Mouse (Mus musculus) forebrain, embryonic 16.5 days (tissue): Measurements from ENCODE around the gene Pex5l. TPM values are rescaled to one million over a fixed set of nuclear protein-coding genes. Genes with fewer than 3 reads are reported as not detected.

ENCODE experiments used
- ATAC-seq: fragments of 200-750 bp; cut with Nextera tagmentation; 2 replicates; pipeline ENCODE4 v1.8.0; 2017; ENCODE audit warnings: mild to moderate bottlenecking, moderate library complexity
- H3K27ac ChIP-seq: fragments of 300-500 bp; sonication (generic); 2 replicates; pipeline ENCODE4 v1.5.1; 2014; ENCODE audit warnings: low read length, control low read depth
- H3K27me3 ChIP-seq: fragments of 300-500 bp; sonication (generic); replicated peaks from 2 replicates; pipeline ENCODE4 v1.6.1; 2014; ENCODE audit warnings: low read length; ENCODE audit not compliant: control insufficient read depth, insufficient read depth
- H3K36me3 ChIP-seq: fragments of 300-500 bp; sonication (generic); 2 replicates; pipeline ENCODE4 v1.6.1; 2014; ENCODE audit not compliant: control insufficient read depth, insufficient read depth
- H3K4me1 ChIP-seq: fragments of 300-500 bp; sonication (generic); replicated peaks from 2 replicates; pipeline ENCODE4 v1.6.1; 2014; ENCODE audit warnings: low read length; ENCODE audit not compliant: control insufficient read depth, insufficient read depth
- H3K4me2 ChIP-seq: fragments of 300-500 bp; sonication (generic); 2 replicates; pipeline ENCODE4 v1.6.1; 2014; ENCODE audit warnings: mild to moderate bottlenecking, low read length, control low read depth
- H3K4me3 ChIP-seq: fragments of 300-500 bp; sonication (generic); replicated peaks from 2 replicates; pipeline ENCODE4 v1.5.1; 2014; ENCODE audit warnings: mild to moderate bottlenecking, low read length, control low read depth
- H3K9ac ChIP-seq: fragments of 300-500 bp; sonication (generic); replicated peaks from 2 replicates; pipeline ENCODE4 v1.6.1; 2014; ENCODE audit warnings: low read depth, low read length, control low read depth
- H3K9me3 ChIP-seq: fragments of 300-500 bp; sonication (generic); 2 replicates; pipeline ENCODE4 v1.6.1; 2016; ENCODE audit warnings: low read length; ENCODE audit not compliant: control insufficient read depth
- WGBS: fragments of 180-500 bp; shearing (Covaris S2); extraction: QIAGEN DNeasy Blood & Tissue Kit; methylation state at CpG from one replicate; pipeline ENCODE4 v1.1.7; 2014; 5-methylcytosine and 5-hydroxymethylcytosine counted together
- polyA plus RNA-seq: library from polyadenylated mRNA; unstranded; fragments of >200 nt; fragmentation: Nextera tagmentation; extraction: Ambion mirVana; gene quantifications from 2 replicates; pipeline ENCODE4 v1.2.1, GENCODE M21; 2015

Pex5l gene
- polyA plus RNA-seq: 1.4 and 1.9 TPM in 2 replicates

DNA sequence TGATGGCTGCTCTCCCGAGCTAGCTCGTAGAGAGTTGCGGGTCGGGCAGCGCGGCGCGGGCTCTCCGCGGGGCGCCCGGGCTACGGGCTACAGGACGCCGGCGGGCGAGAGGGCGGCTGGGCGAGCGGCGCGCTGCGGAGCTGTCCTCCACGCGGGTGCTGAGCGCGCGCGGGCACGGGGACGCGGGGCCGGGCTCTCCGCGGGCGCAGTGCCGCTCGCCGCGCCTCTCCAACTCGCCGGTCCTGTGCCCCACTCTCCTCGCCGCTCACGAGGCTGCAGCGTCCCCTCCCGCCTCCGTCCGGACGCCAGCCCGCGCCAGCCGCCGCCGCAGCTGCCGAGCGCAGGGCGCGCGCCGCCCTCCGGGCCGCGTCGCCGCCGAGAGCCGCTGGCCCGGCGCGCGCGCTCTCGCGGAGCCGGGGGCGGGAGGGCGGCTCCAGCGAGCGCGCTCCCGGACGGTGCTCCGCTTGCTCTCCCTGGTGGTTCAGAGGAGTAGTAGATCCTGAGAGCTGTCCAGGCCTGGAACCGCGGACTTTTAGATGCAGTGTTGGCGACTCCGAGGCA lies at the start of gene Pex5l:
TSS of gene Pex5l (minus strand) at position 347 of the 561 bp plus-strand sequence.
- peak; percentile 94 for ATAC-seq
- H3K27ac ChIP-seq: no peak within 1 kb of the TSS
- peak within 1 kb of the TSS; percentile 75 for H3K4me3 ChIP-seq
- H3K9me3 ChIP-seq: no peaks in the 10 kb centered on the region
- H3K27me3 ChIP-seq: peaks cover 12% of the 10 kb centered on the region
- peaks cover 8% of the 10 kb centered on the region for H3K4me1 ChIP-seq
- no peaks in the 10 kb centered on the region for H3K36me3 ChIP-seq
- WGBS: under 1% methylated on average over 54 of the region's 88 CpGs
- H3K4me2 ChIP-seq: peak within 1 kb of the TSS; percentile 61
- H3K9ac ChIP-seq: peak within 1 kb of the TSS; percentile 72

DNA sequence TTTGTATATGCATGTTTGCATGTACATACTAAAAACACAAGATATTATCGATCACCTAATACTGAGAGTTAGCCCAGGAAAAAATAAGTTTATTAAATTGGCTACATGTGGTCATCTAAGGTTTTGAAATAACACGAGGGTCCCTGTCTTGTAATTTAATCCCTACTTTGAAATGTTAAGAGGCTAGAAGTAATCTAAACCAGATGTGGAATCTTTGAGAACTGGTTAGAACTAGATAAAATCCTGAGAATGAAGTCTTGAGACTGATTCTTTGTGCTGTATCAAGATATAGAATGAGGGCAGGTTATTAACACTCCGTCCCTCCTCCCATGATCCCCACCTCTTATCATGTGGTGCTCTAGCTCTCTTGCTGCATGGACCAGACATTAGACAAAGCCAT lies 22.1 kb upstream of the Pex5l start:
- Histone ChIP-seq H3K9ac (no peak overlapping the region), H3K36me3 (no peaks in the 10 kb centered on the region), H3K4me1 (no peaks in the 10 kb centered on the region), H3K9me3 (no peaks in the 10 kb centered on the region), H3K4me3 (no peak overlapping the region), H3K27me3 (no peaks in the 10 kb centered on the region), H3K4me2 (no peak overlapping the region), H3K27ac (no peak overlapping the region)
- 89% methylated on average over 3 of the region's 3 CpGs for WGBS
- ATAC-seq: no peak

DNA sequence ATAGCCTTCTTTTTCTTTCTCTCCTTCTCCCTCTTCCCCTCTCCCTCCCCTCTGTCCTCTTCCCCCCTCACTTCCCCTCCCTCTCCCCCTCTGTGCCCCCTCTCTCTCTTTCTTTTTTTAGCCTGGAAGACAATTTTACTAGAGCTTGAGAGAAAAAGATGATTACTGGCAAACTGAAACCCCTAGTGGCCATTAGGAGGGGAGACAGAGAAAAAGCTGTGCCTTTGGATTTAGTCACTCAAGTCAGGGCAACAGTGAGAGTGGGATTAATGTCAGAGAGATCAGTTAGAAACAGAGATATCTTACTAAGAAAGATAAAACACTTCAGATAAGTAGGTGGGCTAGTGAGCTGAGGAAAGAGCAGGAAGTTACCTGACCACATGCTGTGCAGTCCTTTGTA lies 20.8 kb upstream of the Pex5l start:
- Histone ChIP-seq H3K4me3 (no peak overlapping the region), H3K4me1 (no peaks in the 10 kb centered on the region), H3K36me3 (no peaks in the 10 kb centered on the region), H3K4me2 (no peak overlapping the region), H3K27ac (no peak overlapping the region), H3K27me3 (no peaks in the 10 kb centered on the region), H3K9me3 (no peaks in the 10 kb centered on the region), H3K9ac (no peak overlapping the region)
- no peak for ATAC-seq

DNA sequence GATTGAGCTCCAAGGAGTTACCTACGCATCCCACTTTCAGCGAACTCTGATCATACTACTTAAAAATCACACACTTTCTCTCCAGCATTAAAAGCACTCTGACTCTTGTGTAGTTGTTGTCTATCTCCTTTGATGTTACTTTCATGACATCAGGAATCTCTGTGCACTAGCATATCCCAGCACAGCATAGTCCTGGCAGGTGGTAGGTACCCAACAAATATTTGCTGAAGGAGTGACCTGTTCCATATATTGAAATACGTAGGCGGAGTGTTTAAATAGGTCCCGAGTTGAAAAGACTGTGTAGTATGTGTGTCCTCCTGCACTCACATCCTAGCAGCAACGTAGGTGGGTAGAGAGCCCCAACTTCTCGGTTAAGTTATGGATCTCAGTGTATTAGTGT lies 545 bp upstream of the Pex5l start:
- Histone ChIP-seq H3K27me3 (peaks cover 12% of the 10 kb centered on the region), H3K4me1 (peaks cover 8% of the 10 kb centered on the region), H3K9ac (no peak overlapping the region), H3K36me3 (no peaks in the 10 kb centered on the region), H3K4me2 (no peak overlapping the region), H3K4me3 (no peak overlapping the region), H3K27ac (no peak overlapping the region), H3K9me3 (no peaks in the 10 kb centered on the region)
- ATAC-seq: no peak
- WGBS: 83% methylated on average over 7 of the region's 7 CpGs

DNA sequence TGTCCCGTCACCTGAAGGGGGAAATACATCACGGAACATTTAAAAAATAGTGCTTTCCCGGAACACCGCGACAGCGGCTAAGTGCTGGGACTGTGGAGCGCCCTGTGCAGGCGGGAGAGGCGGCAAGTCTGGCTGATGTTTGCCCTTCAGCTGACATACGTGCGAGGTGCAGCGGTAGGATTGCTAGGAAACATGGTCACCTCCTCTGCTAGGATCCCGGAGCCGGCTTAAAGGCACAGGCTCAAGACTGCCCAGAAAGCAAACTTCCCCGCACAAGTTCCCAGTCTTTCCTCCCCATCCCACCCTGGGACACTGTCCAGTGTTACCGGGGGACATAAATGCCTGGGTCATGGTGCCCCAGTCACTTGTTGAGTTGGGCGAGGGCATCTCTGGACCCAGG lies 649 bp downstream of the Pex5l start:
- 0% methylated on average over 17 of the region's 17 CpGs for WGBS
- Histone ChIP-seq H3K27ac (no peak overlapping the region), H3K4me1 (peaks cover 8% of the 10 kb centered on the region), H3K27me3 (peaks cover 12% of the 10 kb centered on the region), H3K9ac (peak overlapping the region; percentile 72), H3K9me3 (no peaks in the 10 kb centered on the region), H3K4me2 (peak overlapping the region; percentile 61), H3K4me3 (peak overlapping the region; percentile 75), H3K36me3 (no peaks in the 10 kb centered on the region)
- ATAC-seq: peak; percentile 41

DNA sequence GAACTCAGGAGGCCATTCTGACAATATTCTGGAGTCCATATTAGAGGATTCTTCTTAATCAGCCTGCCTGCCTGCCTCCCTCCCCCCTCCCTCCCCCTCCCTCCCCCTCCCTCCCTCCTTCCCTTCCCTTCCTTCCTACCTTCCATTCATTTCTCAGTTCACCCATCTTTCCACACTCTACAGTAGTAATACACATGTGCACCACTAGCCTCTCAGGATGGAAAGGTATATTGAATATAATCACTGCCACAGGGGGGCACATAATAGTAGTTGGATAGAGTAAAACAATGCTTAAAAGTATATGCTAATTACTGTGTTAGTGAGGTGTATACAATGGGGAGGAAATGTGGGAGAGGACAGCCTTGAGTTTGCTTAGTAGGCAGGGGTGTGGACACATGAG lies 13.1 kb downstream of the Pex5l start:
- no peak for ATAC-seq
- Histone ChIP-seq H3K27me3 (no peaks in the 10 kb centered on the region), H3K36me3 (no peaks in the 10 kb centered on the region), H3K4me2 (no peak overlapping the region), H3K9ac (no peak overlapping the region), H3K9me3 (no peaks in the 10 kb centered on the region), H3K27ac (no peak overlapping the region), H3K4me1 (no peaks in the 10 kb centered on the region), H3K4me3 (no peak overlapping the region)

DNA sequence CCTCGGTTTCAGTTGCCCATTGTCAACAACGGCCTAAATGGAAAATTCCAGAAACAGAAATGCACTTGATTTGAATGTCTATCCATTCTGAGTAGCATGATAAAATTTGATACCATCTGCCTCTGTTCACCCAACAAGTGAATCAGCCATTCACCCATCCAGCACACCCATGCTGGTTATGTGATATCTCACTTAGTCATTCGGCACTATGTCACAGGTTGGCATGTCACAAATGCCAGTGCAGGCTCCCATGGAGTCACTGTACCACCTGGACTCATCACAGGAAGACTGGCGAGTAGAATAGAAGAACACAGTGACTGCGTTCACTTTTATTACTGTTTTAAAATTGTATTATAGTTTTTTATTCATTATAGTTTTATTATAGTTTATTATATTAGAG lies 18.3 kb downstream of the Pex5l start:
- WGBS: 82% methylated on average over 5 of the region's 5 CpGs
- no peak for ATAC-seq

DNA sequence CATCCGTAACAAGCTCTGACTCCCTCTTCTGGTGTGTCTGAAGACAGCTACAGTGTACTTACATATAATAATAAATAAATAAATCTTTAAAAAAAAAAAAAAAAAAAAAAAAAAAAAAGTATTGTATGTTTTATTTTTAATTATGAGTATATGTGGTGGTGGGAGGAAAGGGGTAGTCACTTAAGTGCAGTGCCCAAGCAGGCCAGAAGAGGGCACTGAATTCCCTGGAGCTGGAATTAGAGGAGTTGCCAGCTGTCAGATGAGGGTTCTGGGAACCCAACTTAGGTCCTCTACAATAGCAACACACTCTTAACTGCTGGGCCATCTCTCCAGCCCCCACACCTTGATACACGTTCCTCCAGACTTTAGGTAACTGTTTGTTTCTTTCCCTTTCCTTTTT lies 37.3 kb downstream of the Pex5l start:
- Histone ChIP-seq H3K4me3 (no peak overlapping the region), H3K9me3 (no peaks in the 10 kb centered on the region), H3K27me3 (no peaks in the 10 kb centered on the region), H3K27ac (no peak overlapping the region), H3K4me2 (no peak overlapping the region), H3K36me3 (no peaks in the 10 kb centered on the region), H3K9ac (no peak overlapping the region), H3K4me1 (no peaks in the 10 kb centered on the region; the same call in 1 of the 2 replicates)
- ATAC-seq: no peak
- WGBS: 96% methylated on average over 1 of the region's 2 CpGs

More for the DNA sequence above, 18.3 kb downstream of the Pex5l start:
- H3K4me1 ChIP-seq: no peaks in the 10 kb centered on the region
- H3K4me3 ChIP-seq: no peak overlapping the region
- no peak overlapping the region for H3K9ac ChIP-seq
- H3K4me2 ChIP-seq: no peak overlapping the region
- H3K36me3 ChIP-seq: no peaks in the 10 kb centered on the region
- H3K27ac ChIP-seq: no peak overlapping the region
- H3K27me3 ChIP-seq: no peaks in the 10 kb centered on the region
- H3K9me3 ChIP-seq: no peaks in the 10 kb centered on the region

DNA sequence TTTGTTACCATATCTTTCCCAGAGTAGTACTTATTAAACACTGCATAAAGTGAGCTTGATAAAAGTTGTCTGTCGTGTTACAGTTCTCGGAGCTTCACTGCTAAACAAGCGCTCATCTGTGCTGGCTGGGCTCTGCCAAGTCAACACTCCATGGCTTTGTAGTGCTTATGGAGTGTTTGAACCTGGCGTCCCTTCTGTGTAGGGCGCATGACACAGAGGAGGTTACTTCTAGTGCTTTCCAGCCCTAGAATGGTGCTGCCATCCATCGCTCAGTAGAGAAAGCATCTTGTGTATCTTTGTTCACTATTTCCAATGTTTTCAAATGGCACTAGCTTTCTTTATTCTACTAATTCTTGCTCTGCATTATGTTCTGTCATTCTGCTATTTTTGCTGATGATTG lies 39.5 kb downstream of the Pex5l start:
- WGBS: 90% methylated on average over 6 of the region's 6 CpGs

More for the DNA sequence above, 39.5 kb downstream of the Pex5l start:
- Histone ChIP-seq H3K27me3 (no peaks in the 10 kb centered on the region), H3K4me2 (no peak overlapping the region), H3K27ac (no peak overlapping the region), H3K4me1 (no peaks in the 10 kb centered on the region; the same call in 1 of the 2 replicates), H3K36me3 (no peaks in the 10 kb centered on the region), H3K9ac (no peak overlapping the region), H3K9me3 (no peaks in the 10 kb centered on the region), H3K4me3 (no peak overlapping the region)
- no peak for ATAC-seq
